Mouse (Mus musculus): ENCODE results near the gene Rnf126. TPM values are rescaled to one million over a fixed set of nuclear protein-coding genes. Genes with fewer than 3 reads are reported as not detected.

Rnf126 gene
- polyA plus RNA-seq, 1 experiment from 2014 or later, result 92.3 TPM

DNA sequence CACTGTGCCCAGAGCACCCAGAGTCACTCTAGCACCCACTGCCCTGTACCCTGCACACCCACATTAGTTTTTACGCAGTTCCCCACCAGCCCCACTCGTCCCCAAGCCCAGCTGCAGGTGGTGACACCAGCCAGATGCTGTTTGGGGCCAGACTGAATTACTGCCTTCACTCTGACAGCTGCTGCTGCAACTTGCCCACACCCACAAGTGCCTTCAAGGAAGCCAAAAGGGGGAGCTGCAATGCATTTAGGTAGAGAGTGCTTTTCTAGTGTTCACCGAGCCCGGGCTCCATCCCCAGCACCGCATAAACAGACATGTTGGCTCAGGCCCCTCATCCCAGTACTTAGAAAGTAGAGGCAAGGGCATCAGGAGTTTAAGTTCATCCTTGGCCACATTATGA is 15.2 kb upstream of the Rnf126 start:
- Histone ChIP-seq H3K9ac (ENCODE audit: low read depth, low read length) (no peak overlapping the region), H3K4me2 (ENCODE audit: low read length) (no peak overlapping the region), H3K9me3 (replicated peaks; ENCODE audit: control insufficient read depth, low read length, poor library complexity, severe bottlenecking) (no peaks in the 10 kb centered on the region), H3K27me3 (ENCODE audit: control insufficient read depth, insufficient read depth, low read depth, low read length) (peaks cover 28% of the 10 kb centered on the region), H3K4me3 (ENCODE audit: low read depth, low read length) (no peak overlapping the region), H3K27ac (ENCODE audit: low read length) (no peak overlapping the region), H3K36me3 (ENCODE audit: control insufficient read depth, insufficient read depth, low read length) (no peaks in the 10 kb centered on the region), H3K4me1 (ENCODE audit: control insufficient read depth, insufficient read depth, low read length) (no peaks in the 10 kb centered on the region)
- no peak for ATAC-seq
- 58% methylated on average over 5 of the region's 5 CpGs for WGBS

GRCm38 (mm10) chr10:79781139-79781538 is 14.4 kb upstream of the Rnf126 start:
- Histone ChIP-seq H3K4me3 (ENCODE audit: low read depth, low read length) (peak overlapping the region; percentile 47), H3K9me3 (replicated peaks; ENCODE audit: control insufficient read depth, low read length, poor library complexity, severe bottlenecking) (no peaks in the 10 kb centered on the region), H3K4me1 (ENCODE audit: control insufficient read depth, insufficient read depth, low read length) (no peaks in the 10 kb centered on the region), H3K4me2 (ENCODE audit: low read length) (peak overlapping the region; percentile 81), H3K27ac (ENCODE audit: low read length) (no peak overlapping the region), H3K27me3 (ENCODE audit: control insufficient read depth, insufficient read depth, low read depth, low read length) (peaks cover 32% of the 10 kb centered on the region), H3K9ac (ENCODE audit: low read depth, low read length) (no peak overlapping the region; the same call in 1 of the 2 replicates), H3K36me3 (ENCODE audit: control insufficient read depth, insufficient read depth, low read length) (no peaks in the 10 kb centered on the region)
- 33% methylated on average over 21 of the region's 21 CpGs for WGBS
- 0 out of 2 replicates have a peak, but pooled peaks have one; percentile 1 for ATAC-seq

DNA sequence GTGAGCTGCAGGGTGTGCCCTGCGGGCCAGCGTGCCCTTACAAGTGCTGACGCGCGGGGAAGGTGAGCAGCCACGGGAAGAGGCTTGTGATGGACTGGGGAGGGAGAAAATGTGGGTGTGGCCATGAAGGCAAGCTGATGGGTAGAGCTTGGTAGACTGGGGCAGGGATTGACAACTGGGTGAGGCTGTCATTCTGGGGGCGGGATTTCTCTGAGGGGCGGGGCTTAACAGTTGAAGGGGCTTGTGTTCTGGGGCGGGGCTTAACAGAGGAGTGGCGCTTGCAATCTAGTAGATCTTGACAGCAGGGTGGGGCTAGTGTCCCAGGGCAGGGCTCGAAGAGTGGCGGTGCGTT is 13.9 kb upstream of the Rnf126 start:
- Histone ChIP-seq H3K4me1 (ENCODE audit: control insufficient read depth, insufficient read depth, low read length) (no peaks in the 10 kb centered on the region), H3K9ac (ENCODE audit: low read depth, low read length) (peak overlapping the region; percentile 59), H3K9me3 (replicated peaks; ENCODE audit: control insufficient read depth, low read length, poor library complexity, severe bottlenecking) (no peaks in the 10 kb centered on the region), H3K27me3 (ENCODE audit: control insufficient read depth, insufficient read depth, low read depth, low read length) (peaks cover 32% of the 10 kb centered on the region), H3K27ac (ENCODE audit: low read length) (peak overlapping the region; percentile 50), H3K36me3 (ENCODE audit: control insufficient read depth, insufficient read depth, low read length) (no peaks in the 10 kb centered on the region), H3K4me3 (ENCODE audit: low read depth, low read length) (peak overlapping the region; percentile 47), H3K4me2 (ENCODE audit: low read length) (peak overlapping the region; percentile 81)
- ATAC-seq, result peak; percentile 80
- WGBS, result 0% methylated on average over 13 of the region's 13 CpGs

- Histone ChIP-seq H3K27ac (ENCODE audit: low read length) (peak overlapping the region; percentile 50), H3K4me1 (ENCODE audit: control insufficient read depth, insufficient read depth, low read length) (no peaks in the 10 kb centered on the region), H3K4me2 (ENCODE audit: low read length) (peak overlapping the region; percentile 81), H3K27me3 (ENCODE audit: control insufficient read depth, insufficient read depth, low read depth, low read length) (peaks cover 32% of the 10 kb centered on the region), H3K9ac (ENCODE audit: low read depth, low read length) (peak overlapping the region; percentile 59), H3K9me3 (replicated peaks; ENCODE audit: control insufficient read depth, low read length, poor library complexity, severe bottlenecking) (no peaks in the 10 kb centered on the region), H3K36me3 (ENCODE audit: control insufficient read depth, insufficient read depth, low read length) (no peaks in the 10 kb centered on the region), H3K4me3 (ENCODE audit: low read depth, low read length) (peak overlapping the region; percentile 47)
- 1% methylated on average over 53 of the region's 55 CpGs for WGBS
- peak; percentile 91 for ATAC-seq
Observed at GRCm38 (mm10) chr10:79779784-79780663, 13.3 kb upstream of the Rnf126 start.

- no peak overlapping the region for H3K4me3 ChIP-seq (ENCODE audit: low read depth, low read length)
- H3K4me1 ChIP-seq (ENCODE audit: control insufficient read depth, insufficient read depth, low read length), result no peaks in the 10 kb centered on the region
- H3K9ac ChIP-seq (ENCODE audit: low read depth, low read length), result no peak overlapping the region
- no peak overlapping the region for H3K4me2 ChIP-seq (ENCODE audit: low read length)
- no peak for ATAC-seq
- no peak overlapping the region for H3K27ac ChIP-seq (ENCODE audit: low read length)
- WGBS, result 5% methylated on average over 2 of the region's 2 CpGs
- H3K9me3 ChIP-seq (replicated peaks; ENCODE audit: control insufficient read depth, low read length, poor library complexity, severe bottlenecking), result no peaks in the 10 kb centered on the region
- no peaks in the 10 kb centered on the region for H3K36me3 ChIP-seq (ENCODE audit: control insufficient read depth, insufficient read depth, low read length)
- peaks cover 29% of the 10 kb centered on the region for H3K27me3 ChIP-seq (ENCODE audit: control insufficient read depth, insufficient read depth, low read depth, low read length)
Observed at GRCm38 (mm10) chr10:79779193-79779592, 12.4 kb upstream of the Rnf126 start.

DNA sequence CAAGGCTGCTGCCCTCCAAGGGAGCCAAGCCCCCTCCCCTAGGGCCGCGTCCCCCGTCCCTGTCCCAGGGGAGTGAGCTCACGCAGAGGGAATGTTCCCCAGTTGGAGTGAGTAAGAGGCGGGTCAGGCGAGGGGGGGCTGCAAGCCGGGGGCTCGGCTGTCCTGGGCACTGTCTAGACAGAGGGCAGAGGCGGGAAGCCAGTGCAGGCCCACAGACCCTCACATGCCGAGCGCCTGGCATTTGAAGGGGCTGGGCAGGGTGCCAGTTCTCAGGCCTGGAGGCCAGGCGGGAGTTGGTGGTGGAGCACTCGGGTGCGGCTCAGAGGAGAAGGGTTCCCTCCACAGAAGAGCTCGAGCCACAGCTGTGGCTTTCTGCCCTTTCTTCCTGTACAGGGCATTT is 11.3 kb upstream of the Rnf126 start:
- no peak overlapping the region for H3K27ac ChIP-seq (ENCODE audit: low read length)
- H3K4me1 ChIP-seq (ENCODE audit: control insufficient read depth, insufficient read depth, low read length), result no peaks in the 10 kb centered on the region
- WGBS, result 17% methylated on average over 15 of the region's 15 CpGs
- H3K36me3 ChIP-seq (ENCODE audit: control insufficient read depth, insufficient read depth, low read length), result no peaks in the 10 kb centered on the region
- H3K4me2 ChIP-seq (ENCODE audit: low read length), result no peak overlapping the region
- peaks cover 28% of the 10 kb centered on the region for H3K27me3 ChIP-seq (ENCODE audit: control insufficient read depth, insufficient read depth, low read depth, low read length)
- H3K9me3 ChIP-seq (replicated peaks; ENCODE audit: control insufficient read depth, low read length, poor library complexity, severe bottlenecking), result no peaks in the 10 kb centered on the region
- no peak for ATAC-seq
- no peak overlapping the region for H3K9ac ChIP-seq (ENCODE audit: low read depth, low read length)
- no peak overlapping the region for H3K4me3 ChIP-seq (ENCODE audit: low read depth, low read length)

DNA sequence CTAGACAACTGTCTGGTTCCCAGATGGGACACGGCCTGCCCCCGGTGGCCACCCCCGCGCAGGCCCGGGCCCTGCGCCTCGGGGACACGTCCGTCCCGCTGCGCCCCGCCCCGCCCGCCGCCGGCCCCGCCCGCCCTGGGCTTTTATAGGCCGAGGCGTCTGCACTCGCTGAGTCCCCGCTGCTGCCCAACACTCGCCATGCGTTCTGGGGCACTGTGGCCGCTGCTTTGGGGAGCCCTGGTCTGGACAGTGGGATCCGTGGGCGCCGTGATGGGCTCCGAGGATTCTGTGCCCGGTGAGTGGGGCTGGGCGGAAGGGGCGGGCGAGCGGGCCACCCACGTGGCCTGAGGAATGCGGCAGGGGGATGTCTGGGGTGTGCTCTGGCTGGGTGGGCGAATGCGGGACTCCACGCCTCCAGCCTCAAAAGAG is 10.4 kb upstream of the Rnf126 start, which contains the start of gene Fstl3:
Gene Fstl3, plus strand, starts transcription at position 170 of the 429 bp plus-strand sequence.
- Histone ChIP-seq H3K27me3 (ENCODE audit: control insufficient read depth, insufficient read depth, low read depth, low read length) (peaks cover 26% of the 10 kb centered on the region), H3K36me3 (ENCODE audit: control insufficient read depth, insufficient read depth, low read length) (no peaks in the 10 kb centered on the region), H3K4me2 (ENCODE audit: low read length) (peak within 1 kb of the TSS; percentile 42; the same call in 1 of the 2 replicates), H3K9ac (ENCODE audit: low read depth, low read length) (0 out of 2 replicates have a peak within 1 kb of the TSS, but pooled peaks have one; percentile 1), H3K27ac (ENCODE audit: low read length) (no peak within 1 kb of the TSS), H3K4me3 (ENCODE audit: low read depth, low read length) (no peak within 1 kb of the TSS), H3K4me1 (ENCODE audit: control insufficient read depth, insufficient read depth, low read length) (no peaks in the 10 kb centered on the region), H3K9me3 (replicated peaks; ENCODE audit: control insufficient read depth, low read length, poor library complexity, severe bottlenecking) (no peaks in the 10 kb centered on the region)
- ATAC-seq, result no peak
- 2% methylated on average over 39 of the region's 39 CpGs for WGBS

DNA sequence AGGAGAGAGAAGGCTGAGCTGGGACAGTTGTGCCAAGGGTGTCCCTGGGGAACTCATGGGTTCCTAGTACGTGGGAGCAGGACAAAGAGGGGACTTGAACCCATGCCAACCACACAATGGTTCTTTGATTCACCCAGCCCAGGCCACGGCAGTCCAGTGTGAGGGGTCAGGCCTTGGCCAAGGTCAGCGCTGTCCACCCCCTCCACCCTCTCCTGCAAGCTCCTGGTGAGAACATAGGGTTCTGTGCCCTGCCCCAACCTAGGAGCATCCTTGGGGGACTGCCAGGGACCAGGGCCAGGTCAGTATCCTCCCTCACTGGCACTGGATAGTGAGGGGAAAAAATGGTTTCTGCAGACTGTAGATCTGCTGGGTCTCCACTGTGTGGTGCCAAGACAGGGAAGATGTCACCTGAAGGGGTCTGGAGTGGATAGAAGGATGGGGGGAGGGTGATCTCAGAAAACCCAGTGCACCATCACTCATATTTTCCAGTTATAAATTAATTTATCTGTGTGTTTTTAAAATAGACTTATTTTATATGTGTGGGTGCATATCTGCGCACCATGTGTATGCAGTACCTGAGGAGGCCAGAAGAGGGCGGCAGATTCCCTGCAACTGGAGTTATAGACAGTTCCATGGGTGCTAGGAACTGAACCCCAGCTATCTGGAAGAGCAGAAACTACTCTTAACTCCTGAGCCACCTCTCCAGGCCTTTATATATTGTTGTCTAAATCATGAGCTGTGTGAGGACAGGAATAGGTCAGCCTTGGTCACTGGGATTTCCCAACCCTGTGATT is 7.9 kb upstream of the Rnf126 start:
- H3K4me3 ChIP-seq (ENCODE audit: low read depth, low read length), result no peak overlapping the region
- no peak overlapping the region for H3K4me2 ChIP-seq (ENCODE audit: low read length)
- H3K27me3 ChIP-seq (ENCODE audit: control insufficient read depth, insufficient read depth, low read depth, low read length), result peaks cover 20% of the 10 kb centered on the region
- 65% methylated on average over 5 of the region's 5 CpGs for WGBS
- no peak for ATAC-seq
- H3K9ac ChIP-seq (ENCODE audit: low read depth, low read length), result no peak overlapping the region
- H3K9me3 ChIP-seq (replicated peaks; ENCODE audit: control insufficient read depth, low read length, poor library complexity, severe bottlenecking), result no peaks in the 10 kb centered on the region
- no peaks in the 10 kb centered on the region for H3K36me3 ChIP-seq (ENCODE audit: control insufficient read depth, insufficient read depth, low read length)
- no peaks in the 10 kb centered on the region for H3K4me1 ChIP-seq (ENCODE audit: control insufficient read depth, insufficient read depth, low read length)
- no peak overlapping the region for H3K27ac ChIP-seq (ENCODE audit: low read length)

GRCm38 (mm10) chr10:79773208-79773607 is 6.5 kb upstream of the Rnf126 start:
- Histone ChIP-seq H3K27me3 (ENCODE audit: control insufficient read depth, insufficient read depth, low read depth, low read length) (peaks cover 13% of the 10 kb centered on the region), H3K9ac (ENCODE audit: low read depth, low read length) (no peak overlapping the region), H3K36me3 (ENCODE audit: control insufficient read depth, insufficient read depth, low read length) (no peaks in the 10 kb centered on the region), H3K27ac (ENCODE audit: low read length) (no peak overlapping the region), H3K9me3 (replicated peaks; ENCODE audit: control insufficient read depth, low read length, poor library complexity, severe bottlenecking) (no peaks in the 10 kb centered on the region), H3K4me2 (ENCODE audit: low read length) (no peak overlapping the region), H3K4me3 (ENCODE audit: low read depth, low read length) (no peak overlapping the region), H3K4me1 (ENCODE audit: control insufficient read depth, insufficient read depth, low read length) (peaks cover 7% of the 10 kb centered on the region)
- 86% methylated on average over 2 of the region's 2 CpGs for WGBS
- ATAC-seq, result no peak

Measured in midbrain, embryonic 16.5 days (tissue).